Mouse (Mus musculus) CH12.LX (cell line): ENCODE data around the gene Capn11. TPM values are rescaled to one million over a fixed set of nuclear protein-coding genes. Genes with fewer than 3 reads are reported as not detected.

Source experiments
- DNase-seq: peaks from one replicate; pipeline ENCODE4 v3.0.0-alpha.2; 2013; ENCODE audit errors: extremely low read depth
- H3K27ac ChIP-seq: 2 replicates; pipeline ENCODE4 v1.5.1; 2012; ENCODE audit warnings: low read depth, mild to moderate bottlenecking, control low read depth, moderate library complexity; ENCODE audit not compliant: insufficient read depth
- H3K27me3 ChIP-seq: replicated peaks from 2 replicates; pipeline ENCODE3; 2012; ENCODE audit warnings: inconsistent platforms
- H3K36me3 ChIP-seq, 2 experiments: replicated peaks in 1 of 2; 2 replicates each; pipeline versions ENCODE3 to v1.6.1; 2012; ENCODE audit warnings: inconsistent platforms in 1 of 2, low read length in 1 of 2, mild to moderate bottlenecking in 1 of 2, mixed read lengths in 1 of 2, moderate library complexity in 1 of 2; ENCODE audit not compliant: control insufficient read depth in 1 of 2, insufficient read depth in 1 of 2
- H3K4me1 ChIP-seq, 2 experiments: 2 replicates each; pipeline ENCODE4 v1.6.1; 2012; ENCODE audit warnings: inconsistent platforms in 1 of 2, moderate library complexity in 1 of 2; ENCODE audit not compliant: insufficient read depth in 2 of 2, control insufficient read depth in 1 of 2
- H3K4me2 ChIP-seq: 2 replicates; pipeline ENCODE4 v1.6.1; 2012; ENCODE audit warnings: low read depth, mild to moderate bottlenecking, control low read depth; ENCODE audit not compliant: poor library complexity, insufficient read depth, severe bottlenecking
- H3K4me3 ChIP-seq, 3 experiments: fragments of 150-350 bp in 1 of 3; sonication (generic) in 1 of 3; replicated peaks in 1 of 3; 2 replicates each; pipeline versions ENCODE3 to v1.5.1; 2011 to 2012; ENCODE audit warnings: low read depth in 2 of 3, low read length in 2 of 3, mild to moderate bottlenecking in 2 of 3, moderate library complexity in 2 of 3, control low read depth in 1 of 3, improper control_type of control experiment in 1 of 3, inconsistent platforms in 1 of 3, mixed read lengths in 1 of 3; ENCODE audit not compliant: poor library complexity in 1 of 3
- H3K79me2 ChIP-seq: replicated peaks from 2 replicates; pipeline ENCODE4 v1.6.1; 2012; ENCODE audit warnings: mild to moderate bottlenecking, moderate library complexity; ENCODE audit not compliant: control insufficient read depth, poor library complexity, insufficient read depth, severe bottlenecking; ENCODE audit errors: extremely low read depth
- H3K9ac ChIP-seq: 2 replicates; pipeline ENCODE4 v1.6.1; 2012; ENCODE audit warnings: low read depth, mild to moderate bottlenecking, control low read depth, moderate library complexity; ENCODE audit not compliant: insufficient read depth
- H3K9me3 ChIP-seq: replicated peaks from 2 replicates; pipeline ENCODE3; 2012; ENCODE audit warnings: low read length, inconsistent platforms, mixed read lengths
- CTCF ChIP-seq, 2 experiments: IDR thresholded peaks in 1 of 2; conservative IDR thresholded peaks in 1 of 2; 2 replicates each; pipeline ENCODE4 v1.5.1; 2011 to 2012; ENCODE audit warnings: low read depth in 2 of 2, low read length in 2 of 2, improper control_type of control experiment in 1 of 2, inconsistent platforms in 1 of 2, mild to moderate bottlenecking in 1 of 2, moderate library complexity in 1 of 2
- E2F4 ChIP-seq: IDR thresholded peaks from 2 replicates; pipeline ENCODE4 v1.6.1; 2011; ENCODE audit warnings: low read depth, low read length, improper control_type of control experiment; ENCODE audit not compliant: insufficient replicate concordance
- ELF1 ChIP-seq: IDR thresholded peaks from 2 replicates; pipeline ENCODE4 v1.6.1; 2014; ENCODE audit warnings: low read depth, mild to moderate bottlenecking, inconsistent platforms, low read length, improper control_type of control experiment
- EP300 ChIP-seq: IDR thresholded peaks from 2 replicates; pipeline ENCODE4 v1.6.1; 2011; ENCODE audit warnings: low read length, improper control_type of control experiment
- GABPA ChIP-seq: IDR thresholded peaks from 2 replicates; pipeline ENCODE4 v1.6.1; 2012; ENCODE audit warnings: low read depth, low read length, improper control_type of control experiment, inconsistent platforms; ENCODE audit not compliant: insufficient replicate concordance
- HCFC1 ChIP-seq: IDR thresholded peaks from 2 replicates; pipeline ENCODE4 v1.6.1; 2012; ENCODE audit warnings: low read depth, mild to moderate bottlenecking, inconsistent platforms, low read length, improper control_type of control experiment
- IRF4 ChIP-seq: IDR thresholded peaks from 2 replicates; pipeline ENCODE4 v1.6.1; 2014; ENCODE audit warnings: low read depth, mild to moderate bottlenecking, inconsistent platforms, low read length, improper control_type of control experiment
- JUN ChIP-seq: IDR thresholded peaks from 2 replicates; pipeline ENCODE4 v1.6.1; 2011; ENCODE audit warnings: low read depth, mild to moderate bottlenecking, low read length, improper control_type of control experiment, moderate library complexity; ENCODE audit not compliant: insufficient read depth
- KAT2A ChIP-seq: IDR thresholded peaks from 2 replicates; pipeline ENCODE4 v1.6.1; 2012; ENCODE audit warnings: low read length, improper control_type of control experiment, inconsistent platforms; ENCODE audit not compliant: insufficient replicate concordance
- MAFK ChIP-seq: IDR thresholded peaks from 2 replicates; pipeline ENCODE4 v1.6.1; 2011; ENCODE audit warnings: low read length, improper control_type of control experiment; ENCODE audit not compliant: insufficient replicate concordance
- MAX ChIP-seq: IDR thresholded peaks from 2 replicates; pipeline ENCODE4 v1.6.1; 2011; ENCODE audit warnings: low read length, improper control_type of control experiment
- MAZ ChIP-seq: IDR thresholded peaks from 2 replicates; pipeline ENCODE4 v1.6.1; 2012; ENCODE audit warnings: low read depth, mild to moderate bottlenecking, inconsistent platforms, low read length, improper control_type of control experiment, moderate library complexity
- MXI1 ChIP-seq: IDR thresholded peaks from 2 replicates; pipeline ENCODE4 v1.6.1; 2011; ENCODE audit warnings: mild to moderate bottlenecking, low read depth, low read length, improper control_type of control experiment
- MYC ChIP-seq: IDR thresholded peaks from 2 replicates; pipeline ENCODE4 v1.6.1; 2011; ENCODE audit warnings: low read depth, mild to moderate bottlenecking, improper control_type of control experiment, low read length
- PAX5 ChIP-seq: IDR thresholded peaks from 2 replicates; pipeline ENCODE4 v1.6.1; 2012; ENCODE audit warnings: low read length, inconsistent platforms, mixed read lengths
- RCOR1 ChIP-seq: conservative IDR thresholded peaks from 2 replicates; pipeline ENCODE4 v1.6.1; 2012; ENCODE audit warnings: low read depth, mild to moderate bottlenecking, inconsistent platforms, low read length, improper control_type of control experiment
- SIN3A ChIP-seq: IDR thresholded peaks from 2 replicates; pipeline ENCODE4 v1.6.1; 2012; ENCODE audit warnings: low read length, improper control_type of control experiment, inconsistent platforms
- USF1 ChIP-seq: IDR thresholded peaks from 2 replicates; pipeline ENCODE4 v1.6.1; 2014; ENCODE audit warnings: low read depth, mild to moderate bottlenecking, inconsistent platforms, low read length, improper control_type of control experiment
- ZMIZ1 ChIP-seq: IDR thresholded peaks from 2 replicates; pipeline ENCODE4 v1.6.1; 2012; ENCODE audit warnings: low read depth, mild to moderate bottlenecking, inconsistent platforms, low read length, improper control_type of control experiment
- ZNF384 ChIP-seq: IDR thresholded peaks from 2 replicates; pipeline ENCODE4 v1.6.1; 2012; ENCODE audit warnings: low read depth, low read length, improper control_type of control experiment, inconsistent platforms
- dilution Hi-C: fragments of 300-500 bp; cut with MboI; formaldehyde crosslinking; loops from 2 replicates; pipeline ENCODE4 v1.14.3; 2020; ENCODE audit warnings: low sequenced_read_pairs; ENCODE audit not compliant: extremely low pct_unique_long_range_greater_than_20kb, extremely low pct_ligation_motif_present
- in situ Hi-C: fragments of 300-500 bp; cut with MboI; formaldehyde crosslinking; loops from 3 replicates; pipeline ENCODE4 v1.14.3; 2019; ENCODE audit warnings: low sequenced_read_pairs, low pct_ligation_motif_present, low pct_unique_long_range_greater_than_20kb, mixed read lengths
- polyA plus RNA-seq: library from polyadenylated mRNA; unstranded; fragments of >175 nt; gene quantifications from 2 replicates; pipeline ENCODE4 v1.2.1, GENCODE M21; 2012; ENCODE audit warnings: low read depth; ENCODE audit not compliant: insufficient read length
- total RNA-seq, 2 experiments: library from RNA; depleted of rRNA; stranded (reverse); fragments of 300-350 nt in 1 of 2; fragments of >200 nt in 1 of 2; gene quantifications; 2 replicates each; pipeline ENCODE4 v1.2.3; 2012 to 2014

Gene Capn11
- total and polyA plus RNA-seq, 3 experiments = 0.09 TPM; not detected in 2

DNA sequence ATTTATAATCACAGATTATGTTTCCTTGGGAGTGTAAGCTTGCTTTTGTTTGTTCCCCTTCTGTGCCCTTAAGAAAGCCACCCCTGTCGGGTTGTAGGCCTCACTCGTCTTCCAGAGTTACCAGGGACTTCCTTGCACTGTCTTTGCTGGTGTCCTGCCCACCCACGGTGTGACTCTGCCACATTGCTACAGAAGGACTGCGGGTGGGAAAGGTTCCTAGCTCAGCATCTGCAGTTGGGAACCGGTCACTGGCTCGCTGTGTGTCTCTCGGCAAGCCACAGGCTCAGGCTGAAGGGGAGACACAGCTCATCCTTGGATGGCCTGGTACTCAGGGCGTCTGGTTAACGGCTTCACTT is 42.1 kb upstream of the Capn11 start:
- no peaks in the 10 kb centered on the region for H3K79me2 ChIP-seq
- TF ChIP-seq MYC (no peak), PAX5 (no peak), JUN (no peak), GABPA (no peak), IRF4 (no peak), MAX (no peak), SIN3A (no peak), USF1 (no peak), E2F4 (no peak), CTCF (conservative IDR thresholded peaks at IDR 0.05 in 1 of 2, IDR thresholded peaks at IDR 0.05 in 1 of 2; ENCODE audit: low read depth in 2 of 2, low read length in 2 of 2) (no peak), ZMIZ1 (no peak)
- in situ Hi-C loops (no loop called here), dilution Hi-C loops (no loop called here)
- H3K27me3 ChIP-seq = no peaks in the 10 kb centered on the region
- no peak overlapping the region for H3K9ac ChIP-seq
- H3K4me1 ChIP-seq = peaks cover 5 to 27% of the 10 kb centered on the region in 2 experiments
- H3K4me3 ChIP-seq = no peak overlapping the region
- no peak for DNase-seq
- no peak overlapping the region for H3K27ac ChIP-seq
- H3K9me3 ChIP-seq = no peaks in the 10 kb centered on the region
- peaks cover 8 to 33% of the 10 kb centered on the region in 2 experiments for H3K36me3 ChIP-seq
- no peak overlapping the region for H3K4me2 ChIP-seq

DNA sequence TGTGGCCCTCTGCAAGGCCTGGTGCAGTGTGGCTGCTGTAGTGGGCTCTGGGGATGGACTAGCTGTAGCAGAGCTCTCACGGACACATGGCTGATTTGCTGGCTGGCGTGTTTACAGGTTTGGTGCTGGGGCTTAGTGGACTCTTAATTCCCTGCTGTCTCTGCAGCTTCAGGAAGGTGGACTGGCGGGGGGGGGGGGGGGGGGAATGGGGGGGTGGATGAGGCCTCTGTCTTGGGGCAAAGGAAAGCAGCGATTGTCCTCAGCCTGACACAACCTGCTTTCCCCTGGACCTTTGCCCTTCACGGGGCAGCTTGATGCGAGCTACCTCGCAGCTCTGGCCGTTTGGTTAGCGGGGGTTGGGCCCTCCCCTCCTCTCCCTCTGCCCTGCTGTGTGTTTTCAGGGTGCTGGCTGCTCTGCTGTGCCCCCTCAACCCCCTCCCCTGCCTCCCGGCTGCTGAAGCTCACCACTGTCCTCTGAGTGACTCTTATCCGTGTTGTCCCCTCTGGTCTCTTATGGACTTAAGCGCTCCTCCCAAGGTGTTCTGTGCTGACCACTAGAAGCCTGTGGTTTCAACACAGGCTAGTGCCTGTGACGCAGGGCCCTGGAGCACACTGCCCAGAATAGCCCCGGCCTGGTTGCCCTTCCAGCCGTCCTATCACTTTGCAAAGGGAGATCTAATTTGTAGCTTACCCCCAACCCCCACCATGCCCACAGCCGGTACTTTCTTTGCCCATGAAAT is 41.5 kb upstream of the Capn11 start:
- Histone ChIP-seq H3K9me3 (no peaks in the 10 kb centered on the region), H3K4me1 (peaks cover 6 to 22% of the 10 kb centered on the region in 2 experiments), H3K27me3 (no peaks in the 10 kb centered on the region), H3K79me2 (no peaks in the 10 kb centered on the region), H3K4me3 (no peak overlapping the region), H3K27ac (no peak overlapping the region), H3K4me2 (no peak overlapping the region), H3K36me3 (peaks cover 9 to 34% of the 10 kb centered on the region in 2 experiments), H3K9ac (no peak overlapping the region)
- DNase-seq = no peak
- in situ Hi-C loops (no loop called here), dilution Hi-C loops (no loop called here)
- no peak for TF ChIP-seq MAZ

DNA sequence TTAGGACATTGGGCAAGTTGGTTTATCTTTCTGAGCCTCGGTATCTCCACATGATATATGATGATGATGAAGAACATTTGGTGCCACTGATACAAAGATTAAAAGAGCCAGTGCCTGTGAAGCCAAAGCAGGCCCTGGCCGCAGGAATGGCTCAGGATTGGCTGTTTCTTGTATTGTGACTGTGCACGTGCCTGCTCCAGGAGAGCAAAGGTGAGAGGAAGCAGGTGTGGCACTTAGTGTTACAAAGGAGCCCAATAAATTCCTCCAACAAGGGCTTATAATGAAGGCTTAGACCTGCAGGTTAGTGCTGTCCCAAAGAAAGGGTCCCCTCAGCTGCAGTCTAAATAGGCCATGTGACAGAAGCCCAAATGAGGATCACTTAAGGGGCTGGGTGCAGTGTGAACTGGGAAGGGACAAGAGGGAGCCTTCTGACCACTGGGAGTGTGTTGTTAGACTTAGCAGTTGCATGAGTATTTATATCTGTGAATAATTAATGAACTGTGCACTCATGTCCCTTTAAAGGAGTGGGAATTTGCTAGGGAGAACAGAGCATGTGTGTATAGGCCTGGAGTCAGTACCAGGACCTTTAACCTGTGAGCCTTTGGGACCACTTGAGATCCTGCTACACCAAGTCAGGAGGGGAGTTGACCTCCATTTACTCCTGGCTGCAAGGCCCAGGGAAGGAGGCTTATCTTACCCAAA is 40.1 kb upstream of the Capn11 start:
- no peaks in the 10 kb centered on the region for H3K9me3 ChIP-seq
- dilution Hi-C loops = no loop called here
- no peak overlapping the region for H3K4me3 ChIP-seq
- H3K9ac ChIP-seq = no peak overlapping the region
- H3K4me2 ChIP-seq = no peak overlapping the region
- TF ChIP-seq JUN = no peak
- no peak for TF ChIP-seq MAZ
- no peak for TF ChIP-seq KAT2A
- no peak for TF ChIP-seq HCFC1
- no peak for TF ChIP-seq CTCF (conservative IDR thresholded peaks at IDR 0.05 in 1 of 2, IDR thresholded peaks at IDR 0.05 in 1 of 2; ENCODE audit: low read depth in 2 of 2, low read length in 2 of 2)
- TF ChIP-seq MAFK = no peak
- no peak for TF ChIP-seq MYC
- TF ChIP-seq RCOR1 = no peak
- TF ChIP-seq ELF1 = no peak
- TF ChIP-seq ZNF384 = no peak
- no peak for TF ChIP-seq GABPA
- no peak for TF ChIP-seq MXI1
- no peak for TF ChIP-seq EP300
- H3K27me3 ChIP-seq = no peaks in the 10 kb centered on the region
- peaks cover 9 to 36% of the 10 kb centered on the region in 2 experiments for H3K36me3 ChIP-seq
- H3K4me1 ChIP-seq = peaks cover 15 to 36% of the 10 kb centered on the region in 2 experiments
- no peak for DNase-seq
- no peak overlapping the region for H3K27ac ChIP-seq
- in situ Hi-C loops = no loop called here
- no peaks in the 10 kb centered on the region for H3K79me2 ChIP-seq
